Mouse (Mus musculus) retina, postnatal 7 days (tissue): ENCODE results near the gene Klhdc9.

ENCODE experiments used
- DNase-seq: peaks from one replicate; pipeline ENCODE4 v3.0.0-alpha.2; 2012; ENCODE audit warnings: low read depth, low spot score

The Klhdc9 gene

GRCm38 (mm10) chr1:171360656-171361055 lies at the start of gene Klhdc9:
Klhdc9 (minus strand) TSS chr1:171360798.
- DNase-seq, result peak; percentile 83

- no peak for DNase-seq
Measured at GRCm38 (mm10) chr1:171410231-171410630, 49.6 kb upstream of the Klhdc9 start.

- no peak for DNase-seq
Measured at GRCm38 (mm10) chr1:171407263-171407662, 46.7 kb upstream of the Klhdc9 start.

- DNase-seq, result no peak
Measured at GRCm38 (mm10) chr1:171402991-171403390, 42.4 kb upstream of the Klhdc9 start.

GRCm38 (mm10) chr1:171401821-171402220 lies 41.2 kb upstream of the Klhdc9 start:
- DNase-seq, result no peak

GRCm38 (mm10) chr1:171390101-171390500 lies 29.5 kb upstream of the Klhdc9 start:
- no peak for DNase-seq

- DNase-seq, result no peak
Measured at GRCm38 (mm10) chr1:171388376-171389102, 27.9 kb upstream of the Klhdc9 start, which contains the start of gene Arhgap30. Arhgap30 (plus strand) TSS chr1:171388954.

GRCm38 (mm10) chr1:171387099-171387498 lies 26.5 kb upstream of the Klhdc9 start:
- DNase-seq, result no peak

GRCm38 (mm10) chr1:171385171-171385570 lies 24.6 kb upstream of the Klhdc9 start:
- DNase-seq, result no peak

- no peak for DNase-seq
Measured at GRCm38 (mm10) chr1:171384361-171384760, 23.8 kb upstream of the Klhdc9 start.

GRCm38 (mm10) chr1:171382096-171382620 lies 21.6 kb upstream of the Klhdc9 start:
- DNase-seq, result no peak

- peak; percentile 45 for DNase-seq
Measured at GRCm38 (mm10) chr1:171379935-171380599, 19.5 kb upstream of the Klhdc9 start.

GRCm38 (mm10) chr1:171378298-171378697 lies 17.7 kb upstream of the Klhdc9 start:
- DNase-seq, result no peak

- DNase-seq, result no peak
Measured at GRCm38 (mm10) chr1:171375646-171376097, 15.1 kb upstream of the Klhdc9 start.

- DNase-seq, result no peak
Measured at GRCm38 (mm10) chr1:171373946-171374345, 13.3 kb upstream of the Klhdc9 start.

- DNase-seq, result no peak
Measured at GRCm38 (mm10) chr1:171372880-171373279, 12.3 kb upstream of the Klhdc9 start.

- no peak for DNase-seq
Measured at GRCm38 (mm10) chr1:171369845-171370556, 9.4 kb upstream of the Klhdc9 start, which contains the start of gene Nectin4. Nectin4 (plus strand) TSS chr1:171370099.

GRCm38 (mm10) chr1:171365934-171366333 lies 5.3 kb upstream of the Klhdc9 start:
- no peak for DNase-seq

- DNase-seq, result peak; percentile 77
Measured at GRCm38 (mm10) chr1:171361106-171362103, 807 bp upstream of the Klhdc9 start.

GRCm38 (mm10) chr1:171360253-171360652 lies 345 bp downstream of the Klhdc9 start:
- no peak for DNase-seq

- no peak for DNase-seq
Measured at GRCm38 (mm10) chr1:171358421-171358820, 2.2 kb downstream of the Klhdc9 start.
